Mouse (Mus musculus) myocyte (in vitro differentiated cells): ENCODE results near the gene Aif1l.

ENCODE experiments used
- CEBPB ChIP-seq: IDR thresholded peaks from 2 replicates; pipeline ENCODE4 v1.6.1; 2011; ENCODE audit warnings: mild to moderate bottlenecking, moderate library complexity; ENCODE audit not compliant: poor library complexity, insufficient read depth, severe bottlenecking
- E2F4 ChIP-seq: IDR thresholded peaks from one replicate; pipeline ENCODE4 v1.6.1; 2011; ENCODE audit warnings: mild to moderate bottlenecking, control low read depth, moderate library complexity; ENCODE audit not compliant: insufficient read depth
- MAX ChIP-seq: IDR thresholded peaks from one replicate; pipeline ENCODE4 v1.6.1; 2011; ENCODE audit warnings: low read depth, mild to moderate bottlenecking, control low read depth
- MYOD1 ChIP-seq, 3 experiments: IDR thresholded peaks; one replicate each; pipeline ENCODE4 v1.6.1; 2011; ENCODE audit warnings: control low read depth in 2 of 3, low read depth in 2 of 3, mild to moderate bottlenecking in 2 of 3, moderate library complexity in 1 of 3; ENCODE audit not compliant: insufficient read length in 2 of 3, control insufficient read depth in 1 of 3
- MYOG ChIP-seq, 3 experiments: IDR thresholded peaks; one replicate each; pipeline ENCODE4 v1.6.1; 2011; ENCODE audit warnings: control low read depth in 2 of 3, low read depth in 2 of 3, mild to moderate bottlenecking in 2 of 3; ENCODE audit not compliant: insufficient read length in 2 of 3, control insufficient read depth in 1 of 3, insufficient read depth in 1 of 3
- POLR2A ChIP-seq: IDR thresholded peaks from one replicate; pipeline ENCODE4 v1.6.1; 2011; ENCODE audit warnings: low read depth, mild to moderate bottlenecking, control low read depth, moderate library complexity; ENCODE audit not compliant: insufficient read length
- POLR2AphosphoS2 ChIP-seq: IDR thresholded peaks from one replicate; pipeline ENCODE4 v1.6.1; 2011; ENCODE audit warnings: low read depth, control low read depth; ENCODE audit not compliant: insufficient read length
- REST ChIP-seq: IDR thresholded peaks from one replicate; pipeline ENCODE4 v1.6.1; 2011; ENCODE audit warnings: mild to moderate bottlenecking, control low read depth, moderate library complexity; ENCODE audit not compliant: insufficient read depth, insufficient read length
- SRF ChIP-seq: IDR thresholded peaks from one replicate; pipeline ENCODE4 v1.6.1; 2011; ENCODE audit warnings: low read depth; ENCODE audit not compliant: control insufficient read depth, insufficient read length
- TCF12 ChIP-seq: IDR thresholded peaks from one replicate; pipeline ENCODE4 v1.6.1; 2011; ENCODE audit warnings: mild to moderate bottlenecking, control low read depth; ENCODE audit not compliant: poor library complexity, insufficient read depth, severe bottlenecking
- TCF3 ChIP-seq: IDR thresholded peaks from one replicate; pipeline ENCODE4 v1.6.1; 2011; ENCODE audit warnings: low read depth, control low read depth; ENCODE audit not compliant: insufficient read length
- USF1 ChIP-seq: IDR thresholded peaks from one replicate; pipeline ENCODE4 v1.6.1; 2011; ENCODE audit warnings: low read depth, mild to moderate bottlenecking, control low read depth, moderate library complexity

DNA sequence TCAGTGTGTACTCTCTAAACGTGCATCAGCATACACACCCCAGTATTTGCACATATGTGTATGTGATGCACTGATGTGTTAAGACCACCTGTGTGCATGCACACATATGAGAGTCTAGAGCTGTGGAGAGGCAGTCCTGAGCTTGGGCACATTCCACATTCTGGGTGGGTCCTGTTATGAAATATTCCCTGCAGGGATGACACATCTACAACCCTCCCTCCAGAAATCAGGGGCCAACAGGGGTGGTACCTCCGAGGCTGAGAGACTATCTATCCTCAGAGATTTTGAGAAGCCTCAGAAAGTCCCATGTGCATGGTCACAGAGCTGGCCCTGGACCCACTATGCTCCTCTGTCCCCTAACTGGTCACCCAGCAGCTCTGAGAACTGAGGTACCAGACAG, 4.4 kb upstream of the Aif1l start:
- TF ChIP-seq SRF, result no peak
- no peak for TF ChIP-seq POLR2A
- TF ChIP-seq TCF12, result no peak
- TF ChIP-seq TCF3, result no peak
- no peak for TF ChIP-seq E2F4
- no peak for TF ChIP-seq REST
- TF ChIP-seq MYOD1 (IDR thresholded peaks at IDR 0.05; ENCODE audit: control insufficient read depth in 1 of 3, insufficient read length in 2 of 3, low read depth in 2 of 3), result no peak
- TF ChIP-seq MYOG (IDR thresholded peaks at IDR 0.05; ENCODE audit: control insufficient read depth in 1 of 3, insufficient read depth in 1 of 3, insufficient read length in 2 of 3, low read depth in 2 of 3), result no peak
- no peak for TF ChIP-seq POLR2AphosphoS2
- TF ChIP-seq CEBPB, result no peak
- no peak for TF ChIP-seq USF1
- no peak for TF ChIP-seq MAX
